Mouse (Mus musculus): Measurements from ENCODE around the gene Dync1i1. TPM values are rescaled to one million over a fixed set of nuclear protein-coding genes. Genes with fewer than 3 reads are reported as not detected.

Gene Dync1i1
- polyA plus RNA-seq, 1 experiment from 2014 or later = 4.5 TPM

- no peaks in the 10 kb centered on the region for H3K27me3 ChIP-seq (ENCODE audit: control insufficient read depth, insufficient read depth, low read length)
- H3K36me3 ChIP-seq (replicated peaks; ENCODE audit: control insufficient read depth, insufficient read depth, low read depth, low read length) = no peaks in the 10 kb centered on the region
- WGBS = 84% methylated on average over 6 of the region's 6 CpGs
Observed at GRCm38 (mm10) chr6:5781752-5782151, 56.3 kb downstream of the Dync1i1 start.

DNA sequence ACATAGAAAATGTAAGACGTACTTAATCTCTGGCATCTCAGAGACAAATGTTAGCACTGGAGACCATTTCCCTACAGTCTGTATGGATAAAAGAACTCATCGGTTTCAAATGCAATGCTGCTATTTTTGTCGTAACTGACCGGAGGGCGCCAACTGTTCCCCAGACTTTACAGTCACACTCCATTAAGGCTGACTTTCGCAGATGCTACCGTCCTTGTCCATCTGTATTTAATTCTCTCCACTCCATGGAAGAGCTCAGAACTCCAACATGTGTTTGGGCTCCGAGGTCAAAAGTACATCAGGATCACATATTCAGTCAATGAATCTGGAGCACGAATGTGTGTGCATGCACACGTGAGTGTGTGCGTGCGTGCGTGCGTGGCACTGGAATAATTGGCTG, 58.4 kb downstream of the Dync1i1 start:
- ATAC-seq (replicated peaks; ENCODE audit: insufficient number of reproducible peaks, low FRiP score, low TSS enrichment, low read depth) (no peak), DNase-seq (ENCODE audit: low spot score) (peak; percentile 30)
- Histone ChIP-seq H3K27me3 (ENCODE audit: control insufficient read depth, insufficient read depth, low read length) (no peaks in the 10 kb centered on the region), H3K9ac (replicated peaks; ENCODE audit: low read length) (no peak overlapping the region), H3K36me3 (replicated peaks; ENCODE audit: control insufficient read depth, insufficient read depth, low read depth, low read length) (no peaks in the 10 kb centered on the region), H3K9me3 (replicated peaks; ENCODE audit: control insufficient read depth, low read length) (no peaks in the 10 kb centered on the region), H3K4me2 (ENCODE audit: low read depth, low read length) (no peak overlapping the region), H3K4me3 (ENCODE audit: low read depth, low read length) (no peak overlapping the region), H3K27ac (replicated peaks; ENCODE audit: low read depth, low read length) (no peak overlapping the region), H3K4me1 (ENCODE audit: control insufficient read depth, insufficient read depth, low read length) (no peaks in the 10 kb centered on the region)
- WGBS = 78% methylated on average over 14 of the region's 14 CpGs

More at GRCm38 (mm10) chr6:5781752-5782151, 56.3 kb downstream of the Dync1i1 start:
- no peak overlapping the region for H3K27ac ChIP-seq (replicated peaks; ENCODE audit: low read depth, low read length)
- ATAC-seq (replicated peaks; ENCODE audit: insufficient number of reproducible peaks, low FRiP score, low TSS enrichment, low read depth) (no peak), DNase-seq (ENCODE audit: low spot score) (no peak)
- no peak overlapping the region for H3K9ac ChIP-seq (replicated peaks; ENCODE audit: low read length)
- no peaks in the 10 kb centered on the region for H3K9me3 ChIP-seq (replicated peaks; ENCODE audit: control insufficient read depth, low read length)
- H3K4me3 ChIP-seq (ENCODE audit: low read depth, low read length) = no peak overlapping the region
- no peak overlapping the region for H3K4me2 ChIP-seq (ENCODE audit: low read depth, low read length)
- no peaks in the 10 kb centered on the region for H3K4me1 ChIP-seq (ENCODE audit: control insufficient read depth, insufficient read depth, low read length)

- H3K4me2 ChIP-seq (ENCODE audit: low read depth, low read length) = no peak overlapping the region
- 77% methylated on average over 7 of the region's 7 CpGs for WGBS
Observed at GRCm38 (mm10) chr6:5790607-5791006, 65.2 kb downstream of the Dync1i1 start.

DNA sequence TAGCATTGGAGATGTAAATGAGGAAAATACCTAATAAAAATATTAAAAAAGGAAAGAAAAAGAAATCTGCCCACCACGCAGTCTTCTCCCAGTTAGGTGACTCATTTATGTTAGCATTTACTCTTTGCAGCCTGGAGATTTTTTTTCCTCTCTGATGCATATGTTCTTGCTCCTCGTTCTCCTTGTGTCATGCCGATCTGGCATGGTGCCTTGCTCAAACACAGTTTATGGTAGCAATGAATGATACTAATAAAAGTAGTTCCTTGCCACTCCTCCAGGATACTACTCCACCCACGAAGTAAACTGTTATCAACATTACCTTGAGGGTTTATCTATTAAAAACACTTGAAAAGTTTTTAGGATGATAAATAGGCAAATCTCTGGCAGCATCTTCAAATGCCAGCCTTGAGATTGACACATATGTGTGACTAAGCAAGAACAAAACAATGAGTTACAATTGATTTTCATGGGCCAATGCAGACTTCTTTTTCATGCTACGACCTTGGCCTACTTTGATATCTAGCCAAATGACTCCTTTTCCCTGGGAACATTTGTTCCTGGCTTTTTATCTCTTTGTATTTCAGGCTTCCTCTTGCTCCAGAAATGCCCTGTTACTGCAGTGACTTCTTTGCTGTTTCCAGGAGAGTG, 68.8 kb downstream of the Dync1i1 start:
- Histone ChIP-seq H3K36me3 (replicated peaks; ENCODE audit: control insufficient read depth, insufficient read depth, low read depth, low read length) (no peaks in the 10 kb centered on the region), H3K4me2 (ENCODE audit: low read depth, low read length) (no peak overlapping the region), H3K27me3 (ENCODE audit: control insufficient read depth, insufficient read depth, low read length) (no peaks in the 10 kb centered on the region), H3K4me1 (ENCODE audit: control insufficient read depth, insufficient read depth, low read length) (no peaks in the 10 kb centered on the region), H3K9ac (replicated peaks; ENCODE audit: low read length) (no peak overlapping the region), H3K27ac (replicated peaks; ENCODE audit: low read depth, low read length) (no peak overlapping the region), H3K4me3 (ENCODE audit: low read depth, low read length) (no peak overlapping the region), H3K9me3 (replicated peaks; ENCODE audit: control insufficient read depth, low read length) (no peaks in the 10 kb centered on the region)
- 81% methylated on average over 5 of the region's 5 CpGs for WGBS
- DNase-seq (ENCODE audit: low spot score) = no peak
- ATAC-seq (replicated peaks; ENCODE audit: insufficient number of reproducible peaks, low FRiP score, low TSS enrichment, low read depth) = no peak

More at GRCm38 (mm10) chr6:5790607-5791006, 65.2 kb downstream of the Dync1i1 start:
- ATAC-seq (replicated peaks; ENCODE audit: insufficient number of reproducible peaks, low FRiP score, low TSS enrichment, low read depth) (no peak), DNase-seq (ENCODE audit: low spot score) (no peak)
- Histone ChIP-seq H3K4me3 (ENCODE audit: low read depth, low read length) (no peak overlapping the region), H3K36me3 (replicated peaks; ENCODE audit: control insufficient read depth, insufficient read depth, low read depth, low read length) (no peaks in the 10 kb centered on the region), H3K9ac (replicated peaks; ENCODE audit: low read length) (no peak overlapping the region), H3K27me3 (ENCODE audit: control insufficient read depth, insufficient read depth, low read length) (no peaks in the 10 kb centered on the region), H3K4me1 (ENCODE audit: control insufficient read depth, insufficient read depth, low read length) (no peaks in the 10 kb centered on the region), H3K27ac (replicated peaks; ENCODE audit: low read depth, low read length) (no peak overlapping the region), H3K9me3 (replicated peaks; ENCODE audit: control insufficient read depth, low read length) (no peaks in the 10 kb centered on the region)

GRCm38 (mm10) chr6:5795314-5795713, 69.9 kb downstream of the Dync1i1 start:
- 79% methylated on average over 2 of the region's 2 CpGs for WGBS
- H3K4me1 ChIP-seq (ENCODE audit: control insufficient read depth, insufficient read depth, low read length) = no peaks in the 10 kb centered on the region
- H3K4me2 ChIP-seq (ENCODE audit: low read depth, low read length) = no peak overlapping the region
- DNase-seq (ENCODE audit: low spot score) = no peak
- no peak overlapping the region for H3K4me3 ChIP-seq (ENCODE audit: low read depth, low read length)
- ATAC-seq (replicated peaks; ENCODE audit: insufficient number of reproducible peaks, low FRiP score, low TSS enrichment, low read depth) = no peak
- no peaks in the 10 kb centered on the region for H3K36me3 ChIP-seq (replicated peaks; ENCODE audit: control insufficient read depth, insufficient read depth, low read depth, low read length)
- no peaks in the 10 kb centered on the region for H3K27me3 ChIP-seq (ENCODE audit: control insufficient read depth, insufficient read depth, low read length)
- no peak overlapping the region for H3K27ac ChIP-seq (replicated peaks; ENCODE audit: low read depth, low read length)
- no peak overlapping the region for H3K9ac ChIP-seq (replicated peaks; ENCODE audit: low read length)
- H3K9me3 ChIP-seq (replicated peaks; ENCODE audit: control insufficient read depth, low read length) = no peaks in the 10 kb centered on the region

- Histone ChIP-seq H3K9me3 (replicated peaks; ENCODE audit: control insufficient read depth, low read length) (no peaks in the 10 kb centered on the region), H3K4me3 (ENCODE audit: low read depth, low read length) (no peak overlapping the region), H3K27me3 (ENCODE audit: control insufficient read depth, insufficient read depth, low read length) (no peaks in the 10 kb centered on the region), H3K4me1 (ENCODE audit: control insufficient read depth, insufficient read depth, low read length) (no peaks in the 10 kb centered on the region), H3K36me3 (replicated peaks; ENCODE audit: control insufficient read depth, insufficient read depth, low read depth, low read length) (no peaks in the 10 kb centered on the region), H3K9ac (replicated peaks; ENCODE audit: low read length) (no peak overlapping the region), H3K27ac (replicated peaks; ENCODE audit: low read depth, low read length) (no peak overlapping the region), H3K4me2 (ENCODE audit: low read depth, low read length) (no peak overlapping the region)
- ATAC-seq (replicated peaks; ENCODE audit: insufficient number of reproducible peaks, low FRiP score, low TSS enrichment, low read depth) (no peak), DNase-seq (ENCODE audit: low spot score) (peak; percentile 84)
- WGBS = 49% methylated on average over 6 of the region's 6 CpGs
Observed at GRCm38 (mm10) chr6:5802124-5802839, 76.8 kb downstream of the Dync1i1 start.

DNA sequence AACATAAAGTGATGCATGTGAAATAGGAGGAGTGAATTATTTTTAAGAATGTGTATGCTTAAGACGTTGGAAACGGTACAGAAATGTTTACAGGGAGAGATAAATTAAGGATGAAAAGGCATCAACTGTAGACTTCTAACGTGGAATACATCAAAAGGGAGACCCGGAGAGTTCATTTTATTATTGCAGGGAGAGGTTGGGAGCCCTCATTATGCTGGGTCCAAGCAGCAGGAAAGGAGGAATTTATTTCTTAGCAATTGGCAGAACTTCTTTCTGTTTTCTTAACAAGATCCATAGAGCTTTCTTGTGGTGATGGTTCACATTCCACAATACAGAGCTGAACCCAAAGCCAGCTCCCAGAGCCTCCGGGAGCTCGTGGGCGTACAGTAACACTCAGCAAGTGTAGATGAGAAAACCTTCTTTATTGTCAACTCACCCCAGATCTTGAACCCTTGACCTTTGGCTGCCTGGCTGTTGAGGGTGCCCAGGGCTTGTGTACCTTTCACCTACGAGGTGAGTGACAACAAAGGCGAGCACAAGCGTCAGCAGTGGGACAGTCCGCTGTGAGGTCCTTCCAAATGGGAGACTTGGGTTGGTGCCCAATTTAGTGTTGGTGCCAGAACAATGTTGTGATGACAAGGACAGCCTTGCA, 77.5 kb downstream of the Dync1i1 start:
- DNase-seq (ENCODE audit: low spot score) (no peak), ATAC-seq (replicated peaks; ENCODE audit: insufficient number of reproducible peaks, low FRiP score, low TSS enrichment, low read depth) (0 out of 2 replicates have a peak, but pooled peaks have one; percentile 14)
- Histone ChIP-seq H3K4me1 (ENCODE audit: control insufficient read depth, insufficient read depth, low read length) (no peaks in the 10 kb centered on the region), H3K4me3 (ENCODE audit: low read depth, low read length) (no peak overlapping the region), H3K36me3 (replicated peaks; ENCODE audit: control insufficient read depth, insufficient read depth, low read depth, low read length) (no peaks in the 10 kb centered on the region), H3K27ac (replicated peaks; ENCODE audit: low read depth, low read length) (no peak overlapping the region), H3K9ac (replicated peaks; ENCODE audit: low read length) (no peak overlapping the region), H3K27me3 (ENCODE audit: control insufficient read depth, insufficient read depth, low read length) (no peaks in the 10 kb centered on the region), H3K4me2 (ENCODE audit: low read depth, low read length) (no peak overlapping the region), H3K9me3 (replicated peaks; ENCODE audit: control insufficient read depth, low read length) (no peaks in the 10 kb centered on the region)
- 56% methylated on average over 11 of the region's 11 CpGs for WGBS

DNA sequence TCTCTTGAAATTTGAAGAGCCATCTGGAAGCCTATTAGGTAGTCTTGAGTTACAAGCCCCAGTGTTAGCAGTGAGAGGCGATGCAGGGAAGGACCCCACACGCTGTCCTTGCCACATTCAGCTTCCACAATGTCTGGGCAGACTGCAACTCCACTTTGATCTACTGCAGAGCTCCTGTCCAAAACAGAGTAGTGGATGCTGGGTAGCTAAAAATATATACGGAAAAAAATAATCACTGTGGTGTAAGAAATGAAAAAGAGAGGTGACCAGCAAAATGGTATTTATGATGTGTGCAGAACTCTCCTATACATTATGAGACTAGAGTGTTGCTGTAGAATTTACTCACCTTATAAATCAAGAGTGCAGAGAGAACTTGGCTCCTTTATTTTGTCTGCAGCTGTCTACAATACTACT, 82.6 kb downstream of the Dync1i1 start:
- Histone ChIP-seq H3K9ac (replicated peaks; ENCODE audit: low read length) (no peak overlapping the region), H3K4me1 (ENCODE audit: control insufficient read depth, insufficient read depth, low read length) (no peaks in the 10 kb centered on the region), H3K4me3 (ENCODE audit: low read depth, low read length) (no peak overlapping the region), H3K27ac (replicated peaks; ENCODE audit: low read depth, low read length) (no peak overlapping the region), H3K36me3 (replicated peaks; ENCODE audit: control insufficient read depth, insufficient read depth, low read depth, low read length) (no peaks in the 10 kb centered on the region), H3K9me3 (replicated peaks; ENCODE audit: control insufficient read depth, low read length) (no peaks in the 10 kb centered on the region), H3K27me3 (ENCODE audit: control insufficient read depth, insufficient read depth, low read length) (no peaks in the 10 kb centered on the region), H3K4me2 (ENCODE audit: low read depth, low read length) (no peak overlapping the region)
- DNase-seq (ENCODE audit: low spot score) = peak; percentile 43
- no peak for ATAC-seq (replicated peaks; ENCODE audit: insufficient number of reproducible peaks, low FRiP score, low TSS enrichment, low read depth)
- 45% methylated on average over 3 of the region's 3 CpGs for WGBS
